Mouse (Mus musculus): ENCODE results near the gene Cyp4a30b. TPM values are rescaled to one million over a fixed set of nuclear protein-coding genes. Genes with fewer than 3 reads are reported as not detected.
"Not testable (repeated sequence)": the region's sequence is repeated elsewhere in the genome, so short reads cannot be mapped to it uniquely, and the experiment has no call there.

The Cyp4a30b gene
- not detected in 2 replicates for polyA plus RNA-seq (2015; fragmentation: Nextera tagmentation; extraction: Ambion mirVana)

DNA sequence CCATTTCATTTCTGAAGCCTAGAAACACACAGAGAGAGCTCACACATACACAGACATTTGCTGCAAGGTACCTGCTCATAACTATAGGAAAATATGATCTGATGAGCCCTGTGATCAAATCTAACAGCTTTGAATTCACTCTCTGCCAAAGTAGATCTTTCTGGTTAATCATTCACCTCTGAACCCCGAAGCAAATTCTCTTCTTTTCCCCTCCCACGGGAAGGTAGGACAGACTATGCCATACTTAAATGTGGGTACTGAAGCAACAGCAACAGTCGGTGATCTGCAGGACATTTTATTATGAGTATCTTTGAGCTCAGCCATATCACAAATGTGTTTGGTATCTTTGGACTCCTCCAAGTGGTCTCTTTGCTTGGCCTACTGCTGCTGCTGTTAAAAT is at the start of gene Cyp4a30b:
Gene Cyp4a30b (plus strand): TSS at position 301 of the 400 bp plus-strand sequence.
- Histone ChIP-seq H3K4me3 (replicated peaks) (no peak within 1 kb of the TSS), H3K4me2 (no peak within 1 kb of the TSS), H3K9me3 (replicated peaks) (no peaks in the 10 kb centered on the region), H3K27ac (no peak within 1 kb of the TSS), H3K9ac (no peak within 1 kb of the TSS), H3K4me1 (replicated peaks) (no peaks in the 10 kb centered on the region), H3K27me3 (no peaks in the 10 kb centered on the region), H3K36me3 (no peaks in the 10 kb centered on the region)
- DNase-seq (no peak), ATAC-seq (ENCODE audit: low read depth) (no peak)
- 46% methylated on average over 3 of the region's 3 CpGs for WGBS (ENCODE audit: insufficient replicate concordance)

DNA sequence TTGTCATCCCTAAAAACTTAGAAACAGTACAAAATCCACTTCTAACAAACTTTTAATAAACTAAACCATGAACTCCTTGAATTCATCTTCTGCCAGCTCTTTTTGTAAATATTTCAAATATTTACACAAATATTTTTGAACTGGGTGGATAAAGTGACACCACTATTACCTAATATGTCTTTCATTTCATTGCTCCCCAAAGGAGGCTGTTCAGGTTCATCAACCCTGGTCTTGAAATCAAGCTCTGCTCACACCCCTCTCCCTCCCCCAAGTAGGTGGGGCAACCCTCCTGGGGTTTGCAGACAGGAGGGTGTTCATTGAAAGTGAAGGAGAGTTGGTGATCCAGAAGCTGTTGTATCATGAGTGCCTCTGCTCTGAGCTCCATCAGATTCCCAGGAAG is 41.1 kb upstream of the Cyp4a30b start, which contains the start of gene Cyp4a12b:
Gene Cyp4a12b (plus strand): TSS at position 301 of the 400 bp plus-strand sequence.
- not testable (repeated sequence) for H3K4me1 ChIP-seq (replicated peaks); DNase-seq; H3K36me3 ChIP-seq; H3K9ac ChIP-seq; H3K4me3 ChIP-seq (replicated peaks); H3K4me2 ChIP-seq; H3K27me3 ChIP-seq; ATAC-seq (ENCODE audit: low read depth); H3K9me3 ChIP-seq (replicated peaks); H3K27ac ChIP-seq

DNA sequence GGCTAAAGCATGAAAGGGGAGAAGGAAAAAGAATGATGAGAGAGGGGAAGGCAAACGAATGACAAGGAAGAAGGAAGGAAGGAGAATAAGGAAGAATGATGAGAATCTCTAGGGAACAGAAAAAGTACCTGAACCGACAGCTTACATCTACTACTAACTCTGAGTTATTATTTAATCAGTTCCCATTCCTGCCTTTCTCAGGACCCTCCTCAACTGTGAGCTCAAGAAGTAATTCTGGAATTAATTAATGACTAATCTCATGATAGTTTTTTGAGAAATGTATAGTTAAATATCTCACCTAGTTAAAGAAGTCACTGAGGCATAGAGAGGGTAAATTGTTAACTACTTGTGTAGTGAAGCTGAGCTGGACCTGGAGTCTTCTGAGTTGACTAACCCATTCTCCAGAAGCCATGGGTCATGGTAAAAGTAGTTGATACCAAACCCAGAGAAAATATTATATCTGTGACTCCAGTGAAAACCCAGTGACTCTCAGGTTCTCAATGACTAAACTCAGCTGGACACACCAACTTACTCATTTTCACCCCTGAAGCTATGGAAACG is 1.7 kb upstream of the Cyp4a30b start:
- Histone ChIP-seq H3K36me3 (no peaks in the 10 kb centered on the region), H3K4me1 (replicated peaks) (no peaks in the 10 kb centered on the region), H3K27ac (no peak overlapping the region), H3K27me3 (no peaks in the 10 kb centered on the region), H3K4me2 (no peak overlapping the region), H3K4me3 (replicated peaks) (no peak overlapping the region), H3K9me3 (replicated peaks) (no peaks in the 10 kb centered on the region), H3K9ac (no peak overlapping the region)
- no peak for ATAC-seq (ENCODE audit: low read depth)
- DNase-seq, result no peak
- 42% methylated on average over 3 of the region's 3 CpGs for WGBS (ENCODE audit: insufficient replicate concordance)

DNA sequence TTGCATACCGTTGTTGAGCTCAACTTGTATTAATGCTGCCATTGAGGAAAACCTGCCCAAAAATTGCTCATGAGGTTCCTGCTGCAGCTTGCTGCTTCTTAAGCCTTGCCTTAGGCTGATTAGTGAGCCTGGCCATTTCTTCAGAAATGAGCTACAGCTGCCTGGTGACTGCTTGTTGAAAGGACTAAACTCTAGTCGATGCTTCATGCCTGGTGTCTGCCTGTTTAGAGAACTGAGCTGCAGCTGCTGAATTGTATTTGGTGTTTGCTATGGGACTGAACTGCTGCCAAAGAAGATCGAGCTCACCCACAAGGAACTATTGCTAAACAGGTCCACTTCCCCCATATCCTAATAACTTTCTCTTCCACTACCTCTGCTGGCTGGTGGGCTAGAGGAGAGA is 21.2 kb downstream of the Cyp4a30b start:
- H3K4me1 ChIP-seq (replicated peaks); DNase-seq: not testable (repeated sequence)

DNA sequence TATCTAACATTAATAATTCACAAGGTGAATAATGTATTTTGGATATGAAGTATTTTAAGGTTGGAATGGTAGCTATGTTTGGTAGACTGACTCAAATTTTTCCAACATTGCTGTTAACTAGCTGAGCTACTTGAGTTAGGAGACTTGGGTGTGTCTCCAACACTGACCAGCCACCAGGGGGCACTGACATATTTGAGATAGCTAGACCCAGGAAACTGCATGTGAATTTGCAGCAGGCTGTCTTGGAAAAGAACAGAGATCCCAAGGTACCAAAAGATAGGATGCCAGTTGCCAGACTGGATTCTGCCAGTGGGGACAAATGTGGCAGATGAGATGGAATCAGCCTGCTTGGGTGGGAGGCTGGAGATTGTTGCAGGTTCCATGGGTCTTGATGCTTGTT is 23.6 kb downstream of the Cyp4a30b start:
- not testable (repeated sequence) for ATAC-seq (ENCODE audit: low read depth); H3K4me3 ChIP-seq (replicated peaks)

More for the DNA sequence above, 21.2 kb downstream of the Cyp4a30b start:
- not testable (repeated sequence) for H3K27ac ChIP-seq; H3K4me2 ChIP-seq; H3K36me3 ChIP-seq; H3K9me3 ChIP-seq (replicated peaks); H3K4me3 ChIP-seq (replicated peaks); H3K27me3 ChIP-seq; ATAC-seq (ENCODE audit: low read depth); H3K9ac ChIP-seq
- WGBS (ENCODE audit: insufficient replicate concordance), result 56% methylated on average over 3 of the region's 3 CpGs

DNA sequence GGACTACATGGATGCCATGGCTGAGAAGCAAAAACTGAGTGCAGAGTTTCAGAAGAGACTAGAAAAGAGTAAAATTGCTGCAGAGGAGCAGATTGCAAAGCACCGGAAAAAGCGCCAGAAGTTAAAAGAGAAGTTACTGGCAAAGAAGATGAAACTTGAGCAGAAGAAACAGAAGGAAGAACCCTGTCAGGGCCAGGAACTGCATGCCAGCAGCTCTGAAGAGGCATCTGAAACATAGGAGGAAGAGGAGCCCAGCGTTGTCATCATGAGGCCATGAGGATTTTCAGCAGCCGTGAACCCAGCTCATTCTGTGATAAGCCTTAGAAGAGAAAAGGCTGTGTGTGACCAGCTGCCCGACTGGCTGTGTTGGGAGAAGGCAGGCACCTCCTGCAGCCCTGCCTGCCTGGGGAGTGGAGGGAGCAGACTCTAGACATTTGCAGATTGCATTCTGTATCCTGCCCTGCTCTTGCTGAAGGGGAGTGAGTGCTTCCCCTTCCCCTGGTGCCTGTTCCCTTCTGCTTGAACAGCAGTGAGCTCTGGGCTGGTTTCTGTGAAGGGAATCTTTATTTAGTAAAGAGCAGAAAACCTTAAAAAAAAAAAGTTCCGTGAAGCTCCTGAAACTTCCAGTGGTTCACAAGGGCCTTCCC is 28.7 kb downstream of the Cyp4a30b start:
- WGBS (ENCODE audit: insufficient replicate concordance), result 40% methylated on average over 6 of the region's 6 CpGs
- no peak overlapping the region for H3K27ac ChIP-seq

More for the DNA sequence above, 23.6 kb downstream of the Cyp4a30b start:
- not testable (repeated sequence) for H3K36me3 ChIP-seq; DNase-seq; H3K4me2 ChIP-seq; H3K9me3 ChIP-seq (replicated peaks); H3K9ac ChIP-seq; H3K27ac ChIP-seq; H3K4me1 ChIP-seq (replicated peaks); H3K27me3 ChIP-seq

DNA sequence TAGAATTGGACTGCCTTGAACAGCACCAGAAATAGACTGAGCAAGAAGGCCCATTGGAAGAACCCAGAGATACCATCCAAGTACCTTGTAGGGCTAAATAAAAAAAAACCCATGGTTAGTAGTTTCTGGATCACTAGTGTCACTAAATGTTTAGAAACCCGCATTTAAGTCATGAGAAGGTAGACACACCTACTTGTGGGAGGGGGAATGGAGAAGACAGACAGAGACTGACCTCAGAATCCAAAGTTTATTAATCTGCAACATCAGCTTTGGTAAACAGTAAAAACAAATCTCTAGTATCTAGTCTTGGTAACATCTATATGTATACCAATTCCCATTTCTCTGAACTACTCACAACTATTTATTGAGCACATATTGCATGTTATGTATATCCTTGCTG is 43.6 kb downstream of the Cyp4a30b start, which contains the start of gene Cyp4a14:
Gene Cyp4a14 (minus strand): TSS at position 142 of the 400 bp plus-strand sequence.
- H3K4me2 ChIP-seq, result no peak within 1 kb of the TSS
- H3K27ac ChIP-seq, result no peak within 1 kb of the TSS
- no peak for ATAC-seq (ENCODE audit: low read depth)

More for the DNA sequence above, 28.7 kb downstream of the Cyp4a30b start:
- Histone ChIP-seq H3K4me2 (no peak overlapping the region), H3K4me3 (replicated peaks) (no peak overlapping the region), H3K27me3 (no peaks in the 10 kb centered on the region), H3K9ac (no peak overlapping the region), H3K9me3 (replicated peaks) (no peaks in the 10 kb centered on the region), H3K4me1 (replicated peaks) (no peaks in the 10 kb centered on the region), H3K36me3 (no peaks in the 10 kb centered on the region)
- ATAC-seq (ENCODE audit: low read depth) (no peak), DNase-seq (no peak)

DNA sequence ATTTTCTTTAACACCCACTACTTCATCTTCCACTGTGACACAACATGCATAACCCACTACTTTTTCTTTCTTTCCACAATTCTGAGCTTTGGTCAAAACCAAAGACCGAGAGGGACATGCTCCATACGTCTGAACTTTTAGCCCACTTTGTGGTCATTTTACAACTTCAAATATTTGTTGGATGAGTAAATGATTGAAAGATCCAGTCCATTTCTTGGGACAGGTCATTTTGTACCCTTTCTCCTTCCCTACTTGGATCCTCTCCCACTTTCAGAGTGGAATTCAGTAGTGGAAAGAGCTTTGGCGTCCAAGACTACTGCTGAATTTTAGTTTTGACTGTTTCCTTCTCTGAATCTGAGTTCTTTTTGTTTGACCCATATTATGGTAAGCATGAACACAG is 45.1 kb downstream of the Cyp4a30b start:
- Histone ChIP-seq H3K9ac (no peak overlapping the region), H3K36me3 (no peaks in the 10 kb centered on the region), H3K4me2 (no peak overlapping the region), H3K4me1 (replicated peaks) (no peaks in the 10 kb centered on the region), H3K9me3 (replicated peaks) (no peaks in the 10 kb centered on the region), H3K27me3 (no peaks in the 10 kb centered on the region), H3K27ac (no peak overlapping the region), H3K4me3 (replicated peaks) (no peak overlapping the region)
- ATAC-seq (ENCODE audit: low read depth), result no peak
- 59% methylated on average over 3 of the region's 3 CpGs for WGBS (ENCODE audit: insufficient replicate concordance)
- no peak for DNase-seq

More for the DNA sequence above, 43.6 kb downstream of the Cyp4a30b start, which contains the start of gene Cyp4a14:
- Histone ChIP-seq H3K4me1 (replicated peaks) (no peaks in the 10 kb centered on the region), H3K27me3 (no peaks in the 10 kb centered on the region), H3K36me3 (no peaks in the 10 kb centered on the region), H3K9ac (no peak within 1 kb of the TSS), H3K4me3 (replicated peaks) (no peak within 1 kb of the TSS), H3K9me3 (replicated peaks) (no peaks in the 10 kb centered on the region)
- 41% methylated on average over 1 of the region's 1 CpGs for WGBS (ENCODE audit: insufficient replicate concordance)
- no peak for DNase-seq

DNA sequence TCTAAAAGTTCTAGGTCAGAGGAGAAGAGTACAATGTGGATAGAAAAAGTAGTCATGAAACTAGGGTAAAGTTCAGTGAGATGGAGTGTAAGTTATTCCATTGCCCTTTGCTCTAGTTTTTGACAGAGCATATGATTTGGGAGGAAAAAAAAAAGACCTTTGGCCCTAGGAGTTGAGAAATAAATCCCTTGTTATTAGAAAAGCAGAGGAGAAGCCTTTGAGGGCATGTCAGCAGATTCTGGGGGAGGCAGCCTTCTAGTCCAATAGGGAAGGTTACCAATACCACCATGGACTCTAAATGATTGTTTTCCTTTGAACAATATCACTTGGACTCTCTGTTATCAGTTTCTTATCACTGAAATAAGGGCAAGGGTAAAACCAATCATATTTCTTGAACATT is 61.6 kb downstream of the Cyp4a30b start:
- ATAC-seq (ENCODE audit: low read depth); H3K9me3 ChIP-seq (replicated peaks); H3K9ac ChIP-seq; H3K4me3 ChIP-seq (replicated peaks); H3K27ac ChIP-seq; H3K36me3 ChIP-seq; H3K4me1 ChIP-seq (replicated peaks); DNase-seq; H3K4me2 ChIP-seq; H3K27me3 ChIP-seq: not testable (repeated sequence)

DNA sequence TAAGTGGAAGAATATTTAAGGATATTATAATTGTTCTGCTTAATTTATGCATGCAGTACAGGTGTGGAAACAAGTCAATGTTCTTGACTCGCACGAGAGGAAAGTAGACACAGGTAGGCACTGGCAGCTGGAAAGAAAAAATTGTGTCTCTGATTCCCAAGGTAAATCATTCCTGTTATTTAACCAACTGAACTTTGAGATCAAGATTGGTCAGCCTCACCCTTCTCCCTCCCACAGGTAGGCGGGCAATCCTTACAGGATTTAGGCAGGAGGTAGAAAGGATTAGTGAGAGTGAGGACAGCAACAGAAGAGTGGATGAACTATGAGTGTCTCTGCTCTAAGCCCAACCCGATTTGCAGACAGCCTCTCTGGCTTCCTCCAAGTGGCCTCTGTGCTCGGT is 65.6 kb downstream of the Cyp4a30b start, which contains the start of gene Cyp4a10:
Gene Cyp4a10 (plus strand): TSS at position 265 of the 400 bp plus-strand sequence.
- not testable (repeated sequence) for H3K9me3 ChIP-seq (replicated peaks); DNase-seq; H3K36me3 ChIP-seq; H3K9ac ChIP-seq; H3K4me3 ChIP-seq (replicated peaks); ATAC-seq (ENCODE audit: low read depth); H3K27me3 ChIP-seq; H3K27ac ChIP-seq; H3K4me1 ChIP-seq (replicated peaks); H3K4me2 ChIP-seq
- whole genome bisulfite sequencing (ENCODE audit: insufficient replicate concordance), result 61% methylated on average over 5 of the region's 5 CpGs

DNA sequence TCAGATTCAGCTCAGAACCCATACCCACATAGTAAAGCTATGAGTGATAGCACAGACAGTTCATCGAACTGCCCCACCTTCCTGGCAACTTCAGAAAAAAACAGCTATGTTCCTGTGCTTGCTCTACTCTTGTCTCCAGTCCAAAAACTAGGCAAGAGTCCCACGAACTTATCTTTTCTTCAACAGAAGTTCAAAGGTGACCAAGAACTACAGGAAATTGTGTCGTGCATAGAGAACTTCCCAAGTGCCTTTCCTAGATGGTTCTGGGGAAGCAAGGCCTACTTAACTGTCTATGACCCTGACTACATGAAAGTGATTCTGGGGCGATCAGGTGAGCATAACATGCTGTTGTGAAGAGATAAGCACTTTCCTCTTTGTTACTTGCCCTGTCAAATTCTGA is 67.0 kb downstream of the Cyp4a30b start:
- no peak overlapping the region for H3K27ac ChIP-seq
- no peak overlapping the region for H3K9ac ChIP-seq
- H3K36me3 ChIP-seq, result no peaks in the 10 kb centered on the region
- no peak overlapping the region for H3K4me3 ChIP-seq (replicated peaks)
- WGBS (ENCODE audit: insufficient replicate concordance), result 37% methylated on average over 4 of the region's 4 CpGs
- no peak for DNase-seq
- no peak for ATAC-seq (ENCODE audit: low read depth)
- H3K4me2 ChIP-seq, result no peak overlapping the region
- H3K4me1 ChIP-seq (replicated peaks), result no peaks in the 10 kb centered on the region
- no peaks in the 10 kb centered on the region for H3K27me3 ChIP-seq
- H3K9me3 ChIP-seq (replicated peaks), result no peaks in the 10 kb centered on the region

Measured in liver, embryonic 13.5 days (tissue).